Mouse (Mus musculus): Measurements from ENCODE around the gene Zfp36. TPM values are rescaled to one million over a fixed set of nuclear protein-coding genes. Genes with fewer than 3 reads are reported as not detected.

Zfp36 gene
- total and polyA plus RNA-seq, 3 experiments = 0.50 to 2.8 TPM; not detected in 1

DNA sequence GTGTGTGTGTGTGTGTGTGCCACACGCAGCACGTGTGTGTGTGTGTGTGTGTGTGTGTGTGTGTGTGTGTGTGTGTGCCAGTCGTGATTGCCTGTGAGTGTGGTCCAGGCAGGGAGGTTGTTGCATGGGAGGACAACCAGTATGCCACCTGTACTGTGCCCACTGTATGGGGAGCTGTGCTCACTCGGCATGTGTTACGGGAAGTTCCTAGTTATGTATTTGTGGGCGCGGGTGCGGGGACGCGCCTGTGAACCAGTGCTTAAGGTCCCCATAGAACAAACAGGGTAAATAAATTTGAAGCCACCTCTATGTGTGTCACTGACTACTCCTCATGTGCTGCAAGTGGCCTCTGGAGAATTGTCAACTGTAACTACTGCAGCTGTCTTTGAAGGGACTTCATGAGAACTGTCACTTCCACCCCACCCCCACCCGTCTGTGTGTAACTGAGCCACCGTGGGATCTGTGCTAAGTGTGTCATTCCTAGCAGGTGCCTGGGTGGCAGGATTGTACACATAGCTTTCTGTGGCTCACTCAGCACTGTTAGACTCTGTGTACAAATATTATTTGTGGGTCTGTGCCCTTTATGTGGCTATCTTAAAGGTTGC is 2.4 kb upstream of the Zfp36 start:
- Histone ChIP-seq H3K27ac (ENCODE audit: control insufficient read depth, low read depth, low read length) (peak overlapping the region; percentile 95), H3K36me3 (ENCODE audit: control insufficient read depth in 1 of 2, insufficient read depth in 2 of 2, low read length in 2 of 2) (peaks cover 0 to 16% of the 10 kb centered on the region in 2 experiments; a peak in 2 of 4 replicates), H3K9me3 (replicated peaks; ENCODE audit: insufficient read depth, low read length) (no peaks in the 10 kb centered on the region), H3K79me2 (ENCODE audit: control insufficient read depth, insufficient read depth, low read length, poor library complexity) (peaks cover 3% of the 10 kb centered on the region), H3K27me3 (ENCODE audit: control insufficient read depth in 1 of 2, insufficient read depth in 2 of 2, low read length in 2 of 2) (no peaks in the 10 kb centered on the region), H3K4me3 (ENCODE audit: control insufficient read depth in 1 of 2, insufficient read depth in 1 of 2, low read depth in 2 of 2, low read length in 2 of 2) (peak overlapping the region; percentile 57 to 85), H3K4me1 (ENCODE audit: control insufficient read depth in 1 of 2, insufficient read depth in 2 of 2, low read length in 2 of 2) (peaks cover 6 to 29% of the 10 kb centered on the region in 2 experiments), H3K9ac (ENCODE audit: control insufficient read depth, low read depth, low read length, poor library complexity, severe bottlenecking) (peak overlapping the region; percentile 74)
- 0 out of 2 replicates have a peak, but pooled peaks have one; percentile 9 for TF ChIP-seq MAX (IDR thresholded peaks at IDR 0.05; ENCODE audit: low read length)
- TF ChIP-seq NRF1 (IDR thresholded peaks at IDR 0.05; ENCODE audit: insufficient read depth, low read depth, low read length, poor library complexity, severe bottlenecking) = no peak
- no peak for TF ChIP-seq ZKSCAN1 (IDR thresholded peaks at IDR 0.05; ENCODE audit: low read depth, low read length)
- no peak for TF ChIP-seq TBP (IDR thresholded peaks at IDR 0.05; ENCODE audit: low read depth, low read length)
- no peak for TF ChIP-seq GATA1 (IDR thresholded peaks at IDR 0.05; ENCODE audit: low read depth, low read length)
- 0 out of 2 replicates have a peak, but pooled peaks have one; percentile 36 for TF ChIP-seq UBTF (IDR thresholded peaks at IDR 0.05; ENCODE audit: borderline replicate concordance, insufficient read depth, low read depth, low read length)
- TF ChIP-seq NELFE (IDR thresholded peaks at IDR 0.05; ENCODE audit: low read depth, low read length) = no peak
- peak; percentile 74 for DNase-seq (ENCODE audit: low read depth, low spot score)

- no peak for TF ChIP-seq TAL1 (IDR thresholded peaks at IDR 0.05; ENCODE audit: low read length)
- TF ChIP-seq BHLHE40 (IDR thresholded peaks at IDR 0.05; ENCODE audit: borderline replicate concordance, low read depth, low read length) = peak; percentile 83; the same call in 1 of the 2 replicates
- peak; percentile 70; the same call in 1 of the 2 replicates for TF ChIP-seq ELF1 (IDR thresholded peaks at IDR 0.05; ENCODE audit: low read depth, low read length)
- TF ChIP-seq MEF2A (IDR thresholded peaks at IDR 0.05; ENCODE audit: extremely low read depth, insufficient replicate concordance, low read depth, low read length, poor library complexity, severe bottlenecking) = peak; percentile 93
- 0 out of 2 replicates have a peak, but pooled peaks have one; percentile 38 for TF ChIP-seq UBTF (IDR thresholded peaks at IDR 0.05; ENCODE audit: borderline replicate concordance, insufficient read depth, low read depth, low read length)
- TF ChIP-seq MAX (IDR thresholded peaks at IDR 0.05; ENCODE audit: low read length) = peak; percentile 44
- TF ChIP-seq MXI1 (IDR thresholded peaks at IDR 0.05; ENCODE audit: low read depth, low read length) = peak; percentile 76; the same call in 1 of the 2 replicates
- no peak for TF ChIP-seq MAFK (IDR thresholded peaks at IDR 0.05; ENCODE audit: borderline replicate concordance, low read depth, low read length)
- TF ChIP-seq EP300 (IDR thresholded peaks at IDR 0.05; ENCODE audit: low read depth in 1 of 2, low read length in 2 of 2) = peak in 1 of 2 experiments; percentile 53; a peak in 2 of 4 replicates
- TF ChIP-seq HCFC1 (IDR thresholded peaks at IDR 0.05; ENCODE audit: low read depth, low read length) = peak; percentile 49; the same call in 1 of the 2 replicates
- TF ChIP-seq MYC (IDR thresholded peaks at IDR 0.05; ENCODE audit: low read depth, low read length) = no peak
- TF ChIP-seq USF1 (IDR thresholded peaks at IDR 0.05; ENCODE audit: low read depth, low read length) = peak; percentile 7; the same call in 1 of the 2 replicates
- no peak for TF ChIP-seq MYB (IDR thresholded peaks at IDR 0.05; ENCODE audit: low read depth, low read length)
- TF ChIP-seq SIN3A (IDR thresholded peaks at IDR 0.05; ENCODE audit: low read length) = peak; percentile 78
- TF ChIP-seq CHD2 (IDR thresholded peaks at IDR 0.05; ENCODE audit: low read length) = peak; percentile 35; the same call in 1 of the 2 replicates
- peak; percentile 75 for TF ChIP-seq ETS1 (IDR thresholded peaks at IDR 0.05; ENCODE audit: low read depth, low read length)
- peak; percentile 42 for TF ChIP-seq NELFE (IDR thresholded peaks at IDR 0.05; ENCODE audit: low read depth, low read length)
- no peak for TF ChIP-seq TCF12 (IDR thresholded peaks at IDR 0.05; ENCODE audit: low read depth, low read length)
- TF ChIP-seq ZC3H11A (IDR thresholded peaks at IDR 0.05; ENCODE audit: low read depth, low read length) = no peak
- no peak; the same call in 1 of the 2 replicates for TF ChIP-seq RCOR1 (IDR thresholded peaks at IDR 0.05; ENCODE audit: low read depth, low read length)
- peak; percentile 68; the same call in 1 of the 2 replicates for TF ChIP-seq CHD1 (IDR thresholded peaks at IDR 0.05; ENCODE audit: low read depth, low read length)
- no peak for TF ChIP-seq E2F4 (IDR thresholded peaks at IDR 0.05; ENCODE audit: borderline replicate concordance, low read depth, low read length)
- TF ChIP-seq ZMIZ1 (IDR thresholded peaks at IDR 0.05; ENCODE audit: low read depth, low read length) = no peak
- 0 out of 4 replicates have a peak, but pooled peaks of 1 of the 2 experiments have one; percentile 15 for TF ChIP-seq POLR2A (IDR thresholded peaks at IDR 0.05; ENCODE audit: control insufficient read depth in 1 of 2, insufficient read depth in 1 of 2, low read depth in 1 of 2, low read length in 2 of 2, poor library complexity in 1 of 2)
- Histone ChIP-seq H3K9me3 (replicated peaks; ENCODE audit: insufficient read depth, low read length) (no peaks in the 10 kb centered on the region), H3K36me3 (ENCODE audit: control insufficient read depth in 1 of 2, insufficient read depth in 2 of 2, low read length in 2 of 2) (peaks cover 0 to 16% of the 10 kb centered on the region in 2 experiments; a peak in 2 of 4 replicates), H3K4me3 (ENCODE audit: control insufficient read depth in 1 of 2, insufficient read depth in 1 of 2, low read depth in 2 of 2, low read length in 2 of 2) (peak overlapping the region; percentile 57 to 85), H3K4me1 (ENCODE audit: control insufficient read depth in 1 of 2, insufficient read depth in 2 of 2, low read length in 2 of 2) (peaks cover 6 to 29% of the 10 kb centered on the region in 2 experiments), H3K79me2 (ENCODE audit: control insufficient read depth, insufficient read depth, low read length, poor library complexity) (peaks cover 3% of the 10 kb centered on the region), H3K27me3 (ENCODE audit: control insufficient read depth in 1 of 2, insufficient read depth in 2 of 2, low read length in 2 of 2) (no peaks in the 10 kb centered on the region), H3K27ac (ENCODE audit: control insufficient read depth, low read depth, low read length) (peak overlapping the region; percentile 95), H3K9ac (ENCODE audit: control insufficient read depth, low read depth, low read length, poor library complexity, severe bottlenecking) (peak overlapping the region; percentile 74)
- DNase-seq (ENCODE audit: low read depth, low spot score) = peak; percentile 81
Measured at GRCm38 (mm10) chr7:28381938-28382337, 1.9 kb upstream of the Zfp36 start.
